Mouse (Mus musculus) lung, adult 18-20 months (tissue): Measurements from ENCODE around the gene Sprr2d.

Source experiments
- DNase-seq, 2 experiments: peaks; one replicate each; pipeline ENCODE4 v3.0.0; 2022; ENCODE audit warnings: mixed read lengths in 2 of 2

Gene Sprr2d

DNA sequence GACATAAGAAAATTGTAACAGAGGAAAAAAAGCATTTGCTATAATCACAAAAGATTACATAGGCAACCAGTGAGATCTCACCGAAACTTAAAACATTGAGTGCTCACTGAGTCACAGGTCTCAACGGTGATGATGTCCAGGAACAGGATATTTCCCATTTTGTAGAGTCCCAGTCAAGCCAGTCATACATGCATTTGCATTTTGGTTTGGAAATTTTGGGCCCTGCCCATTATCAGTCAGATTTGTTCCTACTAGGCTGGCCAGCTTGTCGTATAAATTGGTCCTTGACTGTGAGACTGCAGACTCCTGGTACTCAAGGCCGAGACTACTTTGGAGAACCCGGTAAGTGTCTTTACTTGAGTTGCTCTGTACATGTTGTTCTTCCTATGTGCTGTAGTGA, at the start of gene Sprr2d:
TSS of gene Sprr2d (plus strand) at position 301 of the 400 bp plus-strand sequence.
- DNase-seq, result no peak

- DNase-seq, result no peak
Measured at GRCm38 (mm10) chr3:92307406-92307805, 31.5 kb upstream of the Sprr2d start.

DNA sequence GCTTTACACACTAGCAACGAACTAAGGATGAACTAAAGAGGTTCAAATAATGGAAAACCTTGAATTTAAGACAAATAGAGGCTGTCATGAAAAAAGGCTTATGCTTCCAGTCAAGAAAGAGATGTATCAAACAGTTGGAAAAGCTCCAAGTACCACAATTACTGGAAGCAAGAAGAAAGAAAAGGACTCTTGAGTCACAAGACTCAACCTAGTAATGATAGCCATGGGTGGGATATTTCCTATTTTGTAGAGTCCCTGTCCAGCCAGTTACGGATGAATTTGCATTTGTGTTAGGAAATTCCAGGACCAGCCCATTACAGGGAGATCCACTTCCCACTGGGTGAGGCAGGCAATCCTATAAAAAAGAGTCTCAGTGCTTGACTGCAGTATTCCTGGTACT, 22.6 kb upstream of the Sprr2d start, which contains the start of gene Sprr2b:
TSS of gene Sprr2b (plus strand) at position 301 of the 400 bp plus-strand sequence.
- no peak for DNase-seq

GRCm38 (mm10) chr3:92317384-92317783, 21.6 kb upstream of the Sprr2d start:
- DNase-seq, result no peak

GRCm38 (mm10) chr3:92336278-92336677, 2.7 kb upstream of the Sprr2d start:
- DNase-seq, result no peak

DNA sequence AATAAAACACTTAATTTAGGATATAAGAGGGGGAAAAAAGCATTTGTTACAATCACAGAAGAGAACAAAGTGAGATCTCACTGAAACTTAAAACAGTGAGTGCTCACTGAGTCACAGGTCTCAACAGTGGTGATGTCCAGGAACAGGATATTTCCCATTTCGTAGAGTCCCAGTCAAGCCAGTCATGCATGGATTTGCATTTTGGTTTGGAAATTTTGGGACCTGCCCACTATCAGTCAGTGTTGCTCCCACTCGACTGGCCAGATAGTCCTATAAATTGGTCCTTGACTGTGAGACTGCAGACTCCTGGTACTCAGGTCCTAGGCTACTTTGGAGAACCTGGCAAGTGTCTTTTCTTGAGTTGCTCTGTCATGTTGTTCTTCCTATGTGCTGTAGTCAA, 12.9 kb downstream of the Sprr2d start, which contains the start of gene Sprr2e:
TSS of gene Sprr2e (plus strand) at position 301 of the 400 bp plus-strand sequence.
- no peak for DNase-seq

GRCm38 (mm10) chr3:92361619-92362018, 22.7 kb downstream of the Sprr2d start:
- no peak for DNase-seq

DNA sequence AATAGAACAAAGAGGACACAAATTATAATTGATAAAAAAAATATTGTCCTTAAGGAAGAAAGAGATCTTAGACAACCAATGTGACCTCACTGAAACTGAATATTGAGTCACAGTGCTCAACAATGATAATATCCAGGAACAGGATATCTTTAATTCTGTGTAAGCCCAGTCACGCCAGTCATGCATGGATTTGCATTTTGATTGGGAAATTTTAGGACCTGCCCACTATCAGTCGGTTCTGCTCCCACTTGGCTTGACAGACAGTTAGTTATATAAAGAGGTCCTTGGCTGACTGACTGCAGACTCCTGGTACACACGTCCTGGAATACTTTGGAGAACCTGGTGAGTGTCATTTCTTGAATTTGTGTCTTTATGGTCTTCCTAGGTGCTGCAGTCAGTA, 25.9 kb downstream of the Sprr2d start, which contains the start of gene Sprr2f:
TSS of gene Sprr2f (plus strand) at position 301 of the 400 bp plus-strand sequence.
- DNase-seq, result no peak

DNA sequence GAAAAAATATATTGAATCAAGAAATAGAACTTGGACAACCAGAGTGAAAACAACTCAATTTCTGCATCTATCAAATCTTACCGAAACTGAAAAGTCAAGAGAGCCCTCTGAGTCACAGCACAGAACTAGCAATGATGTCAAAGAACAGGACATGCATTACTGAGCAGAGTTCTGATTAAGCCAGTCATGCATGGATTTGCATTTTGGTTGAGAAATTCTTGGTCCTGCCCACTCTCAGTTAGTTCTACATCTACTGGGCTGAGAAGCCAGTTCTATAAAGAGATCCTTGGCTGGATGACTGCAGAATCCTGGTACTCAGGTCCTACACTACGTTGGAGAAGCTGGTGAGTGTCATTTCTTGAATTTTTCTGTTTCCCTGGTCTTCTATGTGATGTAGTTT, 34.7 kb downstream of the Sprr2d start:
- no peak for DNase-seq

GRCm38 (mm10) chr3:92385385-92385784, 46.4 kb downstream of the Sprr2d start, which contains the start of gene Sprr2h:
TSS of gene Sprr2h (plus strand) at chr3:92385685.
- no peak for DNase-seq
